Mouse (Mus musculus) limb, embryonic 15.5 days (tissue): ENCODE results near the gene Hfm1. TPM values are rescaled to one million over a fixed set of nuclear protein-coding genes. Genes with fewer than 3 reads are reported as not detected.

ENCODE experiments used
- ATAC-seq: fragments of 200-750 bp; cut with Nextera tagmentation; 2 replicates; pipeline ENCODE4 v1.8.0; 2017; ENCODE audit warnings: low read depth, moderate TSS enrichment; ENCODE audit not compliant: insufficient number of reproducible peaks, low FRiP score, low TSS enrichment
- H3K27ac ChIP-seq: fragments of 300-500 bp; sonication (generic); 2 replicates; pipeline ENCODE4 v1.5.1; 2015; ENCODE audit warnings: moderate library complexity, mild to moderate bottlenecking, inconsistent platforms
- H3K27me3 ChIP-seq: fragments of 300-500 bp; sonication (generic); 2 replicates; pipeline ENCODE4 v1.6.1; 2015; ENCODE audit warnings: inconsistent platforms
- H3K36me3 ChIP-seq: fragments of 300-500 bp; sonication (generic); 2 replicates; pipeline ENCODE4 v1.6.1; 2015; ENCODE audit warnings: inconsistent platforms
- H3K4me1 ChIP-seq: fragments of 300-500 bp; sonication (generic); 2 replicates; pipeline ENCODE4 v1.6.1; 2015; ENCODE audit warnings: inconsistent platforms
- H3K4me2 ChIP-seq: fragments of 300-500 bp; sonication (generic); 2 replicates; pipeline ENCODE4 v1.6.1; 2015; ENCODE audit warnings: mild to moderate bottlenecking, inconsistent platforms
- H3K4me3 ChIP-seq: fragments of 300-500 bp; sonication (generic); 2 replicates; pipeline ENCODE4 v1.5.1; 2015; ENCODE audit warnings: mild to moderate bottlenecking, inconsistent platforms
- H3K9ac ChIP-seq: fragments of 300-500 bp; sonication (generic); 2 replicates; pipeline ENCODE4 v1.6.1; 2015; ENCODE audit warnings: inconsistent platforms
- H3K9me3 ChIP-seq: fragments of 300-500 bp; sonication (generic); 2 replicates; pipeline ENCODE4 v1.6.1; 2016; ENCODE audit warnings: inconsistent platforms
- WGBS: fragments of 180-500 bp; shearing (Covaris S2); methylation state at CpG from one replicate; pipeline ENCODE4 v1.1.7; 2015; 5-methylcytosine and 5-hydroxymethylcytosine counted together
- polyA plus RNA-seq: library from polyadenylated mRNA; unstranded; fragments of >200 nt; fragmentation: Nextera tagmentation; extraction: Ambion mirVana; gene quantifications from 2 replicates; pipeline ENCODE4 v1.2.1, GENCODE M21; 2015

The Hfm1 gene
- polyA plus RNA-seq = 0.73 TPM in 2 replicates

- Histone ChIP-seq H3K4me1 (peaks cover 13% of the 10 kb centered on the region; the same call in 1 of the 2 replicates), H3K9me3 (no peaks in the 10 kb centered on the region), H3K9ac (peak within 1 kb of the TSS; percentile 39), H3K36me3 (no peaks in the 10 kb centered on the region), H3K27me3 (no peaks in the 10 kb centered on the region), H3K27ac (no peak within 1 kb of the TSS), H3K4me3 (peak within 1 kb of the TSS; percentile 57), H3K4me2 (peak within 1 kb of the TSS; percentile 77)
- 1% methylated on average over 65 of the region's 76 CpGs for WGBS
- ATAC-seq = peak; percentile 67; the same call in 1 of the 2 replicates
Observed at GRCm38 (mm10) chr5:106925488-106926368, at the start of gene Hfm1. Gene Hfm1 (minus strand): TSS chr5:106926321.

GRCm38 (mm10) chr5:106973883-106974282 lies 47.8 kb upstream of the Hfm1 start:
- Histone ChIP-seq H3K27me3 (no peaks in the 10 kb centered on the region), H3K4me2 (no peak overlapping the region), H3K4me3 (no peak overlapping the region), H3K4me1 (0 out of 2 replicates have a peak, but pooled peaks cover 3% of the 10 kb centered on the region), H3K36me3 (peaks cover 75% of the 10 kb centered on the region), H3K27ac (no peak overlapping the region), H3K9ac (no peak overlapping the region), H3K9me3 (no peaks in the 10 kb centered on the region)
- WGBS = 82% methylated on average over 7 of the region's 7 CpGs
- no peak for ATAC-seq

- Histone ChIP-seq H3K4me2 (no peak overlapping the region), H3K9ac (no peak overlapping the region), H3K4me1 (peaks cover 9% of the 10 kb centered on the region; the same call in 1 of the 2 replicates), H3K9me3 (no peaks in the 10 kb centered on the region), H3K27ac (no peak overlapping the region), H3K27me3 (no peaks in the 10 kb centered on the region), H3K36me3 (peaks cover 28% of the 10 kb centered on the region), H3K4me3 (no peak overlapping the region)
- ATAC-seq = no peak
- WGBS = 93% methylated on average over 1 of the region's 1 CpGs
Observed at GRCm38 (mm10) chr5:106967578-106967977, 41.5 kb upstream of the Hfm1 start.

GRCm38 (mm10) chr5:106966443-106966842 lies 40.3 kb upstream of the Hfm1 start:
- Histone ChIP-seq H3K36me3 (peaks cover 21% of the 10 kb centered on the region), H3K27ac (no peak overlapping the region), H3K4me2 (no peak overlapping the region), H3K4me1 (peaks cover 9% of the 10 kb centered on the region; the same call in 1 of the 2 replicates), H3K27me3 (no peaks in the 10 kb centered on the region), H3K9ac (no peak overlapping the region), H3K9me3 (no peaks in the 10 kb centered on the region), H3K4me3 (no peak overlapping the region)
- ATAC-seq = no peak
- WGBS = 92% methylated on average over 3 of the region's 3 CpGs

GRCm38 (mm10) chr5:106964513-106965014 lies 38.4 kb upstream of the Hfm1 start:
- Histone ChIP-seq H3K27ac (peak overlapping the region; percentile 76), H3K4me2 (peak overlapping the region; percentile 93), H3K36me3 (peaks cover 7% of the 10 kb centered on the region), H3K4me3 (peak overlapping the region; percentile 86), H3K4me1 (peaks cover 9% of the 10 kb centered on the region; the same call in 1 of the 2 replicates), H3K9me3 (no peaks in the 10 kb centered on the region), H3K27me3 (no peaks in the 10 kb centered on the region), H3K9ac (peak overlapping the region; percentile 80)
- ATAC-seq = peak; percentile 77
- WGBS = under 1% methylated on average over 41 of the region's 41 CpGs

- H3K36me3 ChIP-seq = no peaks in the 10 kb centered on the region
- peaks cover 9% of the 10 kb centered on the region; the same call in 1 of the 2 replicates for H3K4me1 ChIP-seq
- peak within 1 kb of the TSS; percentile 80 for H3K9ac ChIP-seq
- 6% methylated on average over 54 of the region's 54 CpGs for WGBS
- peak within 1 kb of the TSS; percentile 78 for H3K27ac ChIP-seq
- H3K9me3 ChIP-seq = no peaks in the 10 kb centered on the region
- no peaks in the 10 kb centered on the region for H3K27me3 ChIP-seq
- peak; percentile 82 for ATAC-seq
- peak within 1 kb of the TSS; percentile 86 for H3K4me3 ChIP-seq
- peak within 1 kb of the TSS; percentile 93 for H3K4me2 ChIP-seq
Observed at GRCm38 (mm10) chr5:106963584-106964512, 37.7 kb upstream of the Hfm1 start, which contains the start of gene Cdc7. Gene Cdc7 (plus strand): TSS chr5:106964322.

- Histone ChIP-seq H3K4me2 (no peak overlapping the region), H3K4me1 (peaks cover 9% of the 10 kb centered on the region; the same call in 1 of the 2 replicates), H3K4me3 (no peak overlapping the region), H3K36me3 (no peaks in the 10 kb centered on the region), H3K27me3 (no peaks in the 10 kb centered on the region), H3K9me3 (no peaks in the 10 kb centered on the region), H3K9ac (no peak overlapping the region), H3K27ac (no peak overlapping the region)
- no peak for ATAC-seq
- 78% methylated on average over 2 of the region's 2 CpGs for WGBS
Observed at GRCm38 (mm10) chr5:106960451-106960850, 34.3 kb upstream of the Hfm1 start.

GRCm38 (mm10) chr5:106959031-106959430 lies 32.9 kb upstream of the Hfm1 start:
- 87% methylated on average over 3 of the region's 3 CpGs for WGBS
- Histone ChIP-seq H3K4me1 (peaks cover 3% of the 10 kb centered on the region; the same call in 1 of the 2 replicates), H3K27me3 (no peaks in the 10 kb centered on the region), H3K9ac (no peak overlapping the region), H3K4me3 (no peak overlapping the region), H3K9me3 (no peaks in the 10 kb centered on the region), H3K36me3 (no peaks in the 10 kb centered on the region), H3K27ac (no peak overlapping the region), H3K4me2 (no peak overlapping the region)
- ATAC-seq = no peak

GRCm38 (mm10) chr5:106956467-106956866 lies 30.3 kb upstream of the Hfm1 start:
- Histone ChIP-seq H3K4me2 (no peak overlapping the region), H3K36me3 (no peaks in the 10 kb centered on the region), H3K9ac (no peak overlapping the region), H3K4me1 (no peaks in the 10 kb centered on the region), H3K27me3 (no peaks in the 10 kb centered on the region), H3K27ac (no peak overlapping the region), H3K4me3 (no peak overlapping the region), H3K9me3 (no peaks in the 10 kb centered on the region)
- ATAC-seq = no peak
- 68% methylated on average over 3 of the region's 3 CpGs for WGBS

- Histone ChIP-seq H3K4me3 (no peak overlapping the region), H3K36me3 (no peaks in the 10 kb centered on the region), H3K4me2 (no peak overlapping the region), H3K9ac (no peak overlapping the region), H3K27ac (no peak overlapping the region), H3K27me3 (no peaks in the 10 kb centered on the region), H3K9me3 (no peaks in the 10 kb centered on the region), H3K4me1 (no peaks in the 10 kb centered on the region)
- WGBS = 90% methylated on average over 6 of the region's 6 CpGs
- no peak for ATAC-seq
Observed at GRCm38 (mm10) chr5:106948683-106949082, 22.6 kb upstream of the Hfm1 start.

GRCm38 (mm10) chr5:106946342-106946741 lies 20.2 kb upstream of the Hfm1 start:
- Histone ChIP-seq H3K4me3 (no peak overlapping the region), H3K27me3 (no peaks in the 10 kb centered on the region), H3K27ac (no peak overlapping the region), H3K36me3 (no peaks in the 10 kb centered on the region), H3K9ac (no peak overlapping the region), H3K4me1 (no peaks in the 10 kb centered on the region), H3K4me2 (no peak overlapping the region), H3K9me3 (no peaks in the 10 kb centered on the region)
- WGBS = 70% methylated on average over 4 of the region's 4 CpGs
- no peak for ATAC-seq
